Mouse (Mus musculus): ENCODE results near the gene Actc1.

DNA sequence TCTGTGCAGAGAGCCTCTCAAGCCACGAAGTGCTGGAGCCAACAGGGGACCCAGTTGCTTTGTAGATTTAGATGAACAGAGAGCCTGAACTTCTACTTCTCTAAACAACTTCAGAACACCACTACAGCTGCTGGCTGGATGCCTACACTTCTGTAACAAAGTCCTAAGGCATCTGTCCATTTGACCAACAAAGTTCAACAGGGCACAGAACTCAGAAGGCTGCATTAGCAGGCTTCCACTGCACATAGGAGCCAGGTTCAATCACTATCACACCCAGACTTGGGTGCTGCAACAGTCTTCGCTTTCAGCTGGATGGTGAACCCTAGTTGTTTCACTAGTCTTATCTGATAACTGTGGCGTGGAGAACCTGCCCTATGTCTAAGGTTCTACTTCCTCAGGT lies 46.5 kb upstream of the Actc1 start:
- TF ChIP-seq CTCF (IDR thresholded peaks at IDR 0.05; ENCODE audit: low read depth, low read length) = no peak
- TF ChIP-seq POLR2A (IDR thresholded peaks at IDR 0.05; ENCODE audit: borderline replicate concordance, low read depth, low read length) = no peak

Measured in bone marrow macrophage, adult 2 months (primary cell).